Mouse (Mus musculus) left cerebral cortex, postnatal 4 days (tissue): ENCODE results near the gene Camk2g. TPM values are rescaled to one million over a fixed set of nuclear protein-coding genes. Genes with fewer than 3 reads are reported as not detected.

ENCODE experiments used
- DNase-seq: peaks from one replicate; pipeline ENCODE4 v3.0.0-alpha.2; 2022
- intact Hi-C: fragments of 180-260 bp; cut with DNase I; formaldehyde crosslinking; loops from one replicate; pipeline ENCODE4 v1.15.1; 2025
- total RNA-seq, 2 experiments: library from RNA; stranded (reverse); gene quantifications; 2 replicates each; pipeline ENCODE4 v1.2.3; 2021

Gene Camk2g
- total RNA-seq, 2 experiments from 2014 or later, result 184 to 193 TPM

GRCm38 (mm10) chr14:20786611-20787015 is 7.3 kb downstream of the Camk2g start:
- DNase-seq, result no peak
- intact Hi-C loops, result no loop called here

GRCm38 (mm10) chr14:20786020-20786419 is 7.9 kb downstream of the Camk2g start:
- intact Hi-C loops, result no loop called here
- no peak for DNase-seq

- intact Hi-C loops, result no loop called here
- DNase-seq, result no peak
Measured at GRCm38 (mm10) chr14:20785231-20785630, 8.7 kb downstream of the Camk2g start.

- intact Hi-C loops, result no loop called here
- no peak for DNase-seq
Measured at GRCm38 (mm10) chr14:20784708-20785107, 9.2 kb downstream of the Camk2g start.

- DNase-seq, result no peak
- intact Hi-C loops, result no loop called here
Measured at GRCm38 (mm10) chr14:20783526-20783925, 10.4 kb downstream of the Camk2g start.

- no peak for DNase-seq
- intact Hi-C loops, result no loop called here
Measured at GRCm38 (mm10) chr14:20782860-20783259, 11.0 kb downstream of the Camk2g start.

- no peak for DNase-seq
- intact Hi-C loops, result no loop called here
Measured at GRCm38 (mm10) chr14:20780217-20780616, 13.7 kb downstream of the Camk2g start.

GRCm38 (mm10) chr14:20778496-20778895 is 15.4 kb downstream of the Camk2g start:
- peak; percentile 34 for DNase-seq
- intact Hi-C loops, result no loop called here

GRCm38 (mm10) chr14:20775661-20776060 is 18.2 kb downstream of the Camk2g start:
- no peak for DNase-seq
- intact Hi-C loops, result no loop called here

- no peak for DNase-seq
- intact Hi-C loops, result no loop called here
Measured at GRCm38 (mm10) chr14:20773410-20773809, 20.5 kb downstream of the Camk2g start.

- no peak for DNase-seq
- intact Hi-C loops, result no loop called here
Measured at GRCm38 (mm10) chr14:20772808-20773207, 21.1 kb downstream of the Camk2g start.

- intact Hi-C loops, result no loop called here
- no peak for DNase-seq
Measured at GRCm38 (mm10) chr14:20771941-20772340, 21.9 kb downstream of the Camk2g start.

- intact Hi-C loops, result loop anchor here (10.0 kb wide), 1 partner anchor 106 kb away; no protein-coding TSS in a partner anchor
- no peak for DNase-seq
Measured at GRCm38 (mm10) chr14:20768581-20768980, 25.3 kb downstream of the Camk2g start.

- intact Hi-C loops, result loop anchor here (10.0 kb wide), 1 partner anchor 107 kb away; no protein-coding TSS in a partner anchor
- DNase-seq, result no peak
Measured at GRCm38 (mm10) chr14:20767936-20768335, 26.0 kb downstream of the Camk2g start.

GRCm38 (mm10) chr14:20765642-20766258 is 28.1 kb downstream of the Camk2g start:
- peak; percentile 89 for DNase-seq

GRCm38 (mm10) chr14:20764942-20765341 is 28.9 kb downstream of the Camk2g start:
- DNase-seq, result no peak
- intact Hi-C loops, result loop anchor here (10.0 kb wide), 1 partner anchor 110 kb away; no protein-coding TSS in a partner anchor

More at GRCm38 (mm10) chr14:20765642-20766258, 28.1 kb downstream of the Camk2g start:
- intact Hi-C loops, result loop anchor here (10.0 kb wide), 1 partner anchor 109 kb away; no protein-coding TSS in a partner anchor

GRCm38 (mm10) chr14:20758768-20759435 is 35.0 kb downstream of the Camk2g start:
- intact Hi-C loops, result no loop called here
- no peak for DNase-seq

- DNase-seq, result peak; percentile 86
- intact Hi-C loops, result no loop called here
Measured at GRCm38 (mm10) chr14:20757370-20757907, 36.4 kb downstream of the Camk2g start.

GRCm38 (mm10) chr14:20753792-20754191 is 40.1 kb downstream of the Camk2g start:
- no peak for DNase-seq
- intact Hi-C loops, result no loop called here

GRCm38 (mm10) chr14:20750503-20750902 is 43.4 kb downstream of the Camk2g start:
- no peak for DNase-seq
- intact Hi-C loops, result no loop called here

- intact Hi-C loops, result no loop called here
- no peak for DNase-seq
Measured at GRCm38 (mm10) chr14:20749494-20750051, 44.3 kb downstream of the Camk2g start.
